12 mouse cellular contexts compared by ENCODE assay signal in genomic region chr11:20521321-20521720, GRCm38 (mm10).
"Had no signal": no experiment of that assay in that cellular context is flagged by ENCODE, and none has a peak within 500 bp of the region (broad histone marks: within the 10 kb centered on the region; RNA-seq: fewer than 3 reads in every experiment).

No protein-coding gene starts in this region.

- H3K36me3 ChIP-seq: limb, embryonic 15.5 days; liver, embryonic 13.5 days; midbrain, embryonic 13.5 days; stomach, embryonic 15.5 days had no signal

- H3K27ac ChIP-seq: hindbrain, postnatal 0 days; kidney, postnatal 0 days; limb, embryonic 15.5 days; liver, embryonic 13.5 days; midbrain, embryonic 13.5 days; stomach, embryonic 15.5 days had no signal

- H3K4me1 ChIP-seq: limb, embryonic 15.5 days; liver, embryonic 13.5 days; midbrain, embryonic 13.5 days; stomach, embryonic 15.5 days had no signal

- H3K4me2 ChIP-seq: limb, embryonic 15.5 days; liver, embryonic 13.5 days; midbrain, embryonic 13.5 days; stomach, embryonic 15.5 days had no signal

- H3K27me3 ChIP-seq: limb, embryonic 15.5 days; liver, embryonic 13.5 days; midbrain, embryonic 13.5 days; stomach, embryonic 15.5 days had no signal

- H3K9me3 ChIP-seq: limb, embryonic 15.5 days; liver, embryonic 13.5 days; midbrain, embryonic 13.5 days; stomach, embryonic 15.5 days had no signal

- ATAC-seq: hindbrain, postnatal 0 days; liver, postnatal 0 days; lung, postnatal 0 days; midbrain, embryonic 13.5 days had no signal

- H3K4me3 ChIP-seq: limb, embryonic 15.5 days; liver, embryonic 13.5 days; midbrain, embryonic 13.5 days; stomach, embryonic 15.5 days had no signal

- H3K9ac ChIP-seq: limb, embryonic 15.5 days; liver, embryonic 13.5 days; liver, postnatal 0 days; midbrain, embryonic 13.5 days; stomach, embryonic 15.5 days had no signal

- DNase-seq: layer of hippocampus, adult 9-11 months; layer of hippocampus, postnatal 36 days; liver, embryonic 13.5 days; liver, postnatal 0 days; right cerebral cortex, postnatal 14 days; thymus, postnatal 36 days had no signal
